Mouse (Mus musculus) hindbrain, embryonic 16.5 days (tissue): ENCODE data around the gene Itm2c. TPM values are rescaled to one million over a fixed set of nuclear protein-coding genes. Genes with fewer than 3 reads are reported as not detected.

Experiments used
- ATAC-seq: fragments of 200-750 bp; cut with Nextera tagmentation; 2 replicates; pipeline ENCODE4 v1.8.0; 2017; ENCODE audit warnings: moderate TSS enrichment, moderate library complexity
- H3K27ac ChIP-seq: fragments of 300-500 bp; sonication (generic); 2 replicates; pipeline ENCODE4 v1.5.1; 2014; ENCODE audit warnings: low read depth, mild to moderate bottlenecking, control low read depth, low read length, moderate library complexity
- H3K27me3 ChIP-seq: fragments of 300-500 bp; sonication (generic); replicated peaks from 2 replicates; pipeline ENCODE4 v1.6.1; 2014; ENCODE audit warnings: low read length; ENCODE audit not compliant: control insufficient read depth, insufficient read depth
- H3K36me3 ChIP-seq: fragments of 300-500 bp; sonication (generic); 2 replicates; pipeline ENCODE4 v1.6.1; 2014; ENCODE audit warnings: mild to moderate bottlenecking, low read length, moderate library complexity, mixed read lengths; ENCODE audit not compliant: control insufficient read depth, insufficient read depth
- H3K4me1 ChIP-seq: fragments of 300-500 bp; sonication (generic); 2 replicates; pipeline ENCODE4 v1.6.1; 2014; ENCODE audit warnings: low read depth, low read length; ENCODE audit not compliant: control insufficient read depth, insufficient read depth
- H3K4me2 ChIP-seq: fragments of 300-500 bp; sonication (generic); 2 replicates; pipeline ENCODE4 v1.6.1; 2014; ENCODE audit warnings: mild to moderate bottlenecking, low read length, control low read depth, moderate library complexity
- H3K4me3 ChIP-seq: fragments of 300-500 bp; sonication (generic); 2 replicates; pipeline ENCODE4 v1.5.1; 2014; ENCODE audit warnings: mild to moderate bottlenecking, low read length, control low read depth, moderate library complexity
- H3K9ac ChIP-seq: fragments of 300-500 bp; sonication (generic); 2 replicates; pipeline ENCODE4 v1.6.1; 2014; ENCODE audit warnings: low read depth, mild to moderate bottlenecking, control low read depth, low read length, moderate library complexity
- H3K9me3 ChIP-seq: fragments of 300-500 bp; sonication (generic); 2 replicates; pipeline ENCODE4 v1.6.1; 2014; ENCODE audit warnings: mild to moderate bottlenecking, low read length, moderate library complexity; ENCODE audit not compliant: control insufficient read depth
- WGBS: fragments of 180-500 bp; shearing (Covaris S2); extraction: QIAGEN DNeasy Blood & Tissue Kit; methylation state at CpG from one replicate; pipeline ENCODE4 v1.1.7; 2014; 5-methylcytosine and 5-hydroxymethylcytosine counted together
- polyA plus RNA-seq: library from polyadenylated mRNA; unstranded; fragments of >200 nt; fragmentation: Nextera tagmentation; extraction: Ambion mirVana; gene quantifications from 2 replicates; pipeline ENCODE4 v1.2.1, GENCODE M21; 2015

Gene Itm2c
- 223 and 225 TPM in 2 replicates for polyA plus RNA-seq

- H3K9me3 ChIP-seq: no peaks in the 10 kb centered on the region
- no peaks in the 10 kb centered on the region for H3K27me3 ChIP-seq
- H3K4me2 ChIP-seq: peak within 1 kb of the TSS; percentile 75
- WGBS: under 1% methylated on average over 35 of the region's 35 CpGs
- ATAC-seq: peak; percentile 90
- H3K4me1 ChIP-seq: peaks cover 43% of the 10 kb centered on the region
- H3K4me3 ChIP-seq: peak within 1 kb of the TSS; percentile 72
- H3K27ac ChIP-seq: peak within 1 kb of the TSS; percentile 88
- no peaks in the 10 kb centered on the region for H3K36me3 ChIP-seq
- peak within 1 kb of the TSS; percentile 81 for H3K9ac ChIP-seq
These were observed at the start of gene Itm2c for GRCm38 (mm10) chr1:85894231-85894747. Gene Itm2c (plus strand): TSS chr1:85894281.

DNA sequence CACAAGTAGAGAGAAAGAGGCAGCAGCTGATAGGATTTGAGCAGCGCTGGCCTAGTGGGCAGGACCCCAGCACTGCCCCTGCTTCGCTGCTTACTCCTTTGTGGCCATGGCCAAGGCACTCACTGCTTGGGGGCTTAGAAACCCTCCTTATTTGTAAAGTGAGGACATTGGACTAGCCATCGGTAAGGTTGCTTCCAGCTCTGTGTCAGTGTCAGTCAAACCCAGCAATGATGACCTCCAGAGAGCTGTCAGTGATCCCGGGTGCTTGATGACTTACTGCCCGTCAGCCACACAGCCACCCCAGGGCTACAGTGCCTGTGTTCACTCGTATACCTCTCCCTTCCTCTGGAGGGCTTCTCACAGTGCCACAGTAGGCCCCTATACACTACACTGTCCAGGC is 49.1 kb upstream of the Itm2c start:
- 81% methylated on average over 6 of the region's 6 CpGs for WGBS
- no peak for ATAC-seq

DNA sequence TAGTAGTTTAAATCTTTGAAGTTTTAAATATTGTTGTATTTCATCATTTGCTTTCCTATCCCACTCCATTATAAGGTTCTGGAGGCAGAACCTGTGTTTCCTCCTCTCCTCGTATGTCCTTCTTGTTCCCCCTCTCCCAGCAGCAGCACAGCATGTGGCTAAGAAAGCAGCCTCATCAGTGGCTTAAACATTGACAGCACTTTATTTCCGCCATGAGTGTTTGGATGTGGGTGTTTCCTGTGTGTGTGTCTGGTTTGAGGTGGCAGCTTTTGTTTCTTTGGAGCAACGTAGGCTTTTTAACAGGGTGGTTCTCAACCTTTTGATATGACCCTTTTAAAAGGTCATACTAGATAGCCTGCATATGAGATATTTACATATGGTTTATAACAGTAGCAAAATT is 48.6 kb upstream of the Itm2c start:
- no peak for ATAC-seq

More for the DNA sequence above, 49.1 kb upstream of the Itm2c start:
- Histone ChIP-seq H3K9me3 (no peaks in the 10 kb centered on the region), H3K27me3 (no peaks in the 10 kb centered on the region), H3K27ac (no peak overlapping the region), H3K9ac (no peak overlapping the region), H3K4me3 (no peak overlapping the region), H3K36me3 (peaks cover 12% of the 10 kb centered on the region), H3K4me2 (no peak overlapping the region), H3K4me1 (no peaks in the 10 kb centered on the region)

DNA sequence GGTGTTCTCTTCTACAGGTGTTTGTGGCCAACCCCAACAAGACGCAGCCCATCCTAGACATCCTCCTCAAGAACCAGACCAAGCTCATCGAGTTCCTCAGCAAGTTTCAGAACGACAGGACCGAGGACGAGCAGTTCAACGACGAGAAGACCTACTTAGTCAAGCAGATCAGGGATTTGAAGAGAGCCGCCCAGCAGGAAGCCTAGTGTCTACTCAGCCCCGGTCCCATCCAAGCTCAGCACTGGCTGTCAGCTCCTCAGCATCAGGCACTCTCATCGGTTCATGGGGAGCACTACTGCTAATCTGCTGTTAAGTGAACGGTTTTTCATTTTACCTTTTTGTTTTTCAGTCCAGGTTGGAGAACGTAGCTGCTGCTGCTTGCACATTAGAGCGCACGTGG is 45.1 kb upstream of the Itm2c start:
- Histone ChIP-seq H3K27me3 (no peaks in the 10 kb centered on the region), H3K36me3 (peaks cover 12% of the 10 kb centered on the region), H3K27ac (no peak overlapping the region), H3K4me3 (no peak overlapping the region), H3K9ac (no peak overlapping the region), H3K4me2 (no peak overlapping the region), H3K9me3 (no peaks in the 10 kb centered on the region), H3K4me1 (no peaks in the 10 kb centered on the region)
- 93% methylated on average over 14 of the region's 14 CpGs for WGBS
- no peak for ATAC-seq

More for the DNA sequence above, 48.6 kb upstream of the Itm2c start:
- no peaks in the 10 kb centered on the region for H3K9me3 ChIP-seq
- WGBS: 72% methylated on average over 3 of the region's 3 CpGs
- no peaks in the 10 kb centered on the region for H3K4me1 ChIP-seq
- no peak overlapping the region for H3K4me2 ChIP-seq
- H3K27me3 ChIP-seq: no peaks in the 10 kb centered on the region
- peaks cover 12% of the 10 kb centered on the region for H3K36me3 ChIP-seq
- no peak overlapping the region for H3K27ac ChIP-seq
- H3K4me3 ChIP-seq: no peak overlapping the region
- H3K9ac ChIP-seq: no peak overlapping the region

GRCm38 (mm10) chr1:85850851-85851250 is 43.2 kb upstream of the Itm2c start:
- Histone ChIP-seq H3K9me3 (no peaks in the 10 kb centered on the region), H3K9ac (no peak overlapping the region), H3K4me2 (no peak overlapping the region), H3K4me3 (no peak overlapping the region), H3K27ac (no peak overlapping the region), H3K4me1 (no peaks in the 10 kb centered on the region), H3K36me3 (peaks cover 12% of the 10 kb centered on the region), H3K27me3 (no peaks in the 10 kb centered on the region)
- 88% methylated on average over 5 of the region's 5 CpGs for WGBS
- no peak for ATAC-seq

DNA sequence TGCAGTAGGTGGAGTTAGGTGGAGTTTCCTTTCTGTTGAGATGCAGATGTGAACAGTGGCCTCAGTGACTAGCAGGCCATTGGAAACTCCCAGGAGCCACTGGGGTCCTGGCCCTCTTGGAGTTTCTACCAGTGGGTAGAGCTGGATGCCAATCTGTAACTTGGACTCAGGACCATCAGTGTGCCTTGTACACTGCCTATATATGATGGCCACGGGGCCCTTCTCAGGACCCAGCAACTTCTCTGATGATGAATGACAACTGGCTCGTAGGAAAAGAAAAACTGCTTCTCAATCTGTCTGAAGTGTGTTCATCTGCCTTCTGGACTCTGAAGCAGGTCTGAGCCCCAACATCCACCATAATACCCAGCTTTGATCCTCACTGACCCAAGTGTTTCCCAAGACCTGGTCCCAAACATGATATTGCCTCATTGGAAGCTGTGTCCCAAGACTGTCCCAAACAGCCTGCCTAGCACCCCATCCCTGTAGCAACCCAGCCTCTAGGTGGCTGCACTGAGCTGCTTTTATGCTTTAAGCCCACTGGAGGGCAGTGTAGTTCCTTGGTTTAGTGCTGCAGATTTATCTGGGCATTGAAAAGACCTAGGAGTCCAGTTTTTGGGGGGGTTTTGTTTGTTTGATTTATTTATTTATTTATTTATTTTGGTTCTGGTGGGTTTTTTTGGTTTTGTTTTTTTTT is 40.9 kb upstream of the Itm2c start:
- H3K4me1 ChIP-seq: no peaks in the 10 kb centered on the region
- peak; percentile 77 for ATAC-seq
- H3K9me3 ChIP-seq: no peaks in the 10 kb centered on the region
- H3K36me3 ChIP-seq: peaks cover 12% of the 10 kb centered on the region
- no peaks in the 10 kb centered on the region for H3K27me3 ChIP-seq
- WGBS: 73% methylated on average over 2 of the region's 2 CpGs
- H3K9ac ChIP-seq: no peak overlapping the region
- no peak overlapping the region for H3K27ac ChIP-seq
- H3K4me2 ChIP-seq: no peak overlapping the region
- H3K4me3 ChIP-seq: no peak overlapping the region

GRCm38 (mm10) chr1:85853865-85854264 is 40.2 kb upstream of the Itm2c start:
- Histone ChIP-seq H3K36me3 (peaks cover 6% of the 10 kb centered on the region), H3K9me3 (no peaks in the 10 kb centered on the region), H3K4me3 (no peak overlapping the region), H3K27me3 (no peaks in the 10 kb centered on the region), H3K4me1 (no peaks in the 10 kb centered on the region), H3K9ac (no peak overlapping the region), H3K27ac (no peak overlapping the region), H3K4me2 (no peak overlapping the region)
- no peak for ATAC-seq
- WGBS: 93% methylated on average over 2 of the region's 2 CpGs

- no peaks in the 10 kb centered on the region for H3K9me3 ChIP-seq
- no peak overlapping the region for H3K27ac ChIP-seq
- H3K9ac ChIP-seq: no peak overlapping the region
- H3K4me2 ChIP-seq: no peak overlapping the region
- H3K4me3 ChIP-seq: no peak overlapping the region
- no peaks in the 10 kb centered on the region for H3K4me1 ChIP-seq
- ATAC-seq: no peak
- H3K27me3 ChIP-seq: no peaks in the 10 kb centered on the region
- H3K36me3 ChIP-seq: peaks cover under 1% of the 10 kb centered on the region
- WGBS: 84% methylated on average over 2 of the region's 2 CpGs
These were observed 39.6 kb upstream of the Itm2c start for GRCm38 (mm10) chr1:85854475-85854874.

GRCm38 (mm10) chr1:85856266-85856665 is 37.8 kb upstream of the Itm2c start:
- ATAC-seq: no peak
- Histone ChIP-seq H3K4me2 (no peak overlapping the region), H3K4me1 (no peaks in the 10 kb centered on the region), H3K27ac (no peak overlapping the region), H3K9ac (no peak overlapping the region), H3K27me3 (no peaks in the 10 kb centered on the region), H3K9me3 (peaks cover 1% of the 10 kb centered on the region; the same call in 1 of the 2 replicates), H3K4me3 (no peak overlapping the region), H3K36me3 (no peaks in the 10 kb centered on the region; the same call in 1 of the 2 replicates)
- 92% methylated on average over 3 of the region's 3 CpGs for WGBS
